Mouse (Mus musculus) megakaryocyte, embryonic 14.5 days (primary cell): ENCODE measurements around the gene Pnpla1. TPM values are rescaled to one million over a fixed set of nuclear protein-coding genes. Genes with fewer than 3 reads are reported as not detected.

Experiments
- H3K27me3 ChIP-seq: replicated peaks from 2 replicates; pipeline ENCODE3; 2012; ENCODE audit warnings: inconsistent platforms
- H3K36me3 ChIP-seq: replicated peaks from 2 replicates; pipeline ENCODE3; 2012; ENCODE audit warnings: low read length, inconsistent platforms, mixed read lengths
- H3K4me1 ChIP-seq: 2 replicates; pipeline ENCODE4 v1.6.1; 2012; ENCODE audit warnings: inconsistent platforms
- H3K4me3 ChIP-seq: replicated peaks from 2 replicates; pipeline ENCODE3; 2012; ENCODE audit warnings: moderate library complexity, mild to moderate bottlenecking, inconsistent platforms
- H3K9me3 ChIP-seq: 2 replicates; pipeline ENCODE4 v1.6.1; 2012; ENCODE audit warnings: inconsistent platforms
- FLI1 ChIP-seq: IDR thresholded peaks from 2 replicates; pipeline ENCODE4 v1.6.1; 2012; ENCODE audit warnings: low read length, inconsistent platforms, mixed read lengths
- GATA1 ChIP-seq: IDR thresholded peaks from 3 replicates; pipeline ENCODE4 v1.6.1; 2012; ENCODE audit warnings: mixed read lengths, low read length, inconsistent platforms, borderline replicate concordance
- polyA plus RNA-seq: library from polyadenylated mRNA; stranded (reverse); fragments of >175 nt; gene quantifications from 2 replicates; pipeline ENCODE4 v1.2.3, GENCODE M21; 2012; ENCODE audit warnings: low replicate concordance; ENCODE audit not compliant: insufficient read depth

Gene Pnpla1
- polyA plus RNA-seq, 1 experiment: 0.10 TPM

- H3K27me3 ChIP-seq: peaks cover 2% of the 10 kb centered on the region
- H3K36me3 ChIP-seq: no peaks in the 10 kb centered on the region
- TF ChIP-seq GATA1: no peak
- TF ChIP-seq FLI1: no peak
- peaks cover 41% of the 10 kb centered on the region for H3K4me1 ChIP-seq
- no peaks in the 10 kb centered on the region for H3K9me3 ChIP-seq
- no peak overlapping the region for H3K4me3 ChIP-seq
Observed at GRCm38 (mm10) chr17:28931436-28932211, 73.4 kb downstream of the Pnpla1 start.

DNA sequence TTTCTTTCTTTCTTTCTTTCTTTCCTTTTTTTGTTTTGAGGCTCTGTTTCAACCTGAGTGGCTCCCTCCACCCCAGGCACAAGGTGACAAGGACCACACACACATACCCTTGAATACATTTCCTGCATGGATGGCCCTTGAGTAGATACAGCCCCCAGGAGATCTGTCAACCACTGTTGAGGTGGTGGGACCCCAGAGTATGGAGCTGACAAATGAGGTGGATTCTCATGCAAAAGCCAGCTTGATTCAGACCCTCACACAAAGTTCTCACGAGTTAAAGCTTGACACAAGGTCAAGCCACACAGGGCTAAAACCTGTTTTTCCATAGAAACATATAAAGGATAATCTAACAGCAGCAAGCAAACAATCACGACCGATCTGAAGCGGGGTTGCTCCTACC, 74.1 kb downstream of the Pnpla1 start:
- TF ChIP-seq GATA1: no peak
- Histone ChIP-seq H3K9me3 (peaks cover 3% of the 10 kb centered on the region; the same call in 1 of the 2 replicates), H3K27me3 (peaks cover 2% of the 10 kb centered on the region), H3K4me3 (no peak overlapping the region), H3K36me3 (no peaks in the 10 kb centered on the region), H3K4me1 (peaks cover 34% of the 10 kb centered on the region)

DNA sequence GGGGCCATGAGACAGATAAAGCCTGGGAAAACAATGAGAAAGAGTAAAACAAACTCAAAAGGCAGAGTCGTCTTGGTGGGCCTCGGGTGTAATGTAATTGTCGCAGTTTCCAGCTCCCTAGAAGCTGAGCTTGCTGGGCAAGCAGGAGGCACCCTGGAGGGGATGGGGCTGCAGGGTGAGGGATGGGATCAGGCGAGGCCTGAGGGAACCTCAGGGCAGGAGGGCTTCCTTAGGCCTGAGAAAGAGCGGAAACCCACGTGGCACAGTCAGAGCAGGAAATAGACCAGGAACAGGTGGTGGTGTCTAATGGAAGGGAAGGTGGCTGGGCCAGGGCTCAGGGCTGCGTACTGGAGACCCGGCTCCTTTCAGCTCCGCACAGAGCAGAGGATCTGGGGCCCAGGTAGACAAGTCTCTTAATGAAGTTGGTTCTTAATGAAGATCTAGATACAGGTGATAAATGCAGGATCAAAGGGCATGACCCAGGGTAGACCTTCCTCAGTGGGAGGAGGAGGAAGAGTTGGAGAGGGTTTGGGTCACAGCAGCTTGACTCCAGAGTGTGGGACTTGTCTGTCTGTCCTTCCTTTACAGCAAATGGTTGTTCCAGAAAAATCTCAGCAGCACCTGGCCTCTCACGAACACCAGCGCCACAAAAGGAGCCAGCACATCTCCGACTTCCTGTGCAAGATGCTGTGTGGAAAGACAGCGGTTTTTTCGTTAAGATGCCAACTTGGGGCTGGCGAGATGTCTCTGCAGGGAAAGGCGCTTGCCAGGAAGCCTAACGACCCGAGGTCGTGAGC, 76.1 kb downstream of the Pnpla1 start:
- Histone ChIP-seq H3K36me3 (no peaks in the 10 kb centered on the region), H3K27me3 (peaks cover 2% of the 10 kb centered on the region), H3K9me3 (peaks cover 3% of the 10 kb centered on the region; the same call in 1 of the 2 replicates), H3K4me1 (peaks cover 24% of the 10 kb centered on the region), H3K4me3 (no peak overlapping the region)
- TF ChIP-seq GATA1: no peak
- no peak for TF ChIP-seq FLI1

GRCm38 (mm10) chr17:28936133-28936532, 77.9 kb downstream of the Pnpla1 start:
- H3K36me3 ChIP-seq: no peaks in the 10 kb centered on the region
- H3K4me3 ChIP-seq: no peak overlapping the region
- peaks cover 2% of the 10 kb centered on the region for H3K27me3 ChIP-seq
- peaks cover 7% of the 10 kb centered on the region; the same call in 1 of the 2 replicates for H3K9me3 ChIP-seq
- H3K4me1 ChIP-seq: peaks cover 7% of the 10 kb centered on the region
- no peak for TF ChIP-seq FLI1
- no peak for TF ChIP-seq GATA1

DNA sequence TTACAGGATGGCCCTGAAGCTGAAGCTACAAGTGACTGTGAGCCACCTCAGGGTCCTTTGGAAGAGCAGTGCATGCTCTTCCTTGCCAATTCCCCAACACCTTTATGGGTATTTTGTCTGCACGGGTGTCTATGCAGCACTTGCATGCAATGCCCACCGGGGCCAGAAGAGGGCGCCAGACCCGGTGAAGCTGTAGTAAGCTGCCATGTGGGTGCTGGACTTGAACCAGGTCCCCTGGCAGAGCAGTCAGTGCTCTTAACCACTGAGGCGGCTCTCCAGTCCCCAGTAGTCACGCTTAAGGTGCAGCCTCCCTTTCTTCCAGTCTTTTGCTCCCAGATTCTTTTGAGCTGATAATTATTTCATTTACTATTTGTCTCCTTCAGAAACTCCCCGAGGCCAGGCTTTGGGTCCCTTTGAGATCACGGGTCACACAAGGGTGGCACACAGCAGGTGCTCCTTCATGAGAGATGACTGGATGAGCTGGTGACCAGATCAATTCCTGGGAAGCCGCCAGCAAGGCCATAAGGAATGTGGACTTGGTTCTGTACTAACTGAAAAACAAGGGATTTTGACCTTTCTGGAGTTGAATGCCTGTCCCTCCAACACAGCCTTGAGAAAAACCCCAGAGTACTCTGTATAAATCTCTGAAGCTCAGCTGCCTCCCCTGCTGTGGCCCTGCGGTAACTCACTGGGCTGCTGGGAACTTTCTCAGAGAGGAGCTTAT, 78.6 kb downstream of the Pnpla1 start:
- H3K9me3 ChIP-seq: peaks cover 14% of the 10 kb centered on the region
- peaks cover 2% of the 10 kb centered on the region for H3K27me3 ChIP-seq
- no peak overlapping the region for H3K4me3 ChIP-seq
- no peaks in the 10 kb centered on the region for H3K36me3 ChIP-seq
- TF ChIP-seq GATA1: no peak
- TF ChIP-seq FLI1: no peak
- peaks cover 1% of the 10 kb centered on the region for H3K4me1 ChIP-seq

Other genes starting within 250 kb of the Pnpla1 start
- 5.0 and 32.1 TPM in 2 replicates for gene Srpk1, start 235.7 kb upstream of the Pnpla1 start, polyA plus RNA-seq
- gene Slc26a8, start 168.2 kb upstream of the Pnpla1 start, polyA plus RNA-seq: 1.2 and 1.4 TPM in 2 replicates
- gene Mapk14, start 167.1 kb upstream of the Pnpla1 start, polyA plus RNA-seq: 23.4 and 34.8 TPM in 2 replicates
- gene AC170998.1, start 132.3 kb upstream of the Pnpla1 start, polyA plus RNA-seq: not detected in 2 replicates
- gene Mapk13, start 89.1 kb upstream of the Pnpla1 start, polyA plus RNA-seq: 0.50 TPM in 1 of 2 replicates, not detected in the other
- gene Brpf3, start 57.3 kb upstream of the Pnpla1 start, polyA plus RNA-seq: 8.8 and 9.5 TPM in 2 replicates
- gene 4930539E08Rik, start 56.9 kb downstream of the Pnpla1 start, polyA plus RNA-seq: not detected in 2 replicates
- not detected in 2 replicates for gene Pxt1, start 85.4 kb downstream of the Pnpla1 start, polyA plus RNA-seq
- gene Kctd20, start 93.5 kb downstream of the Pnpla1 start, polyA plus RNA-seq: 27.8 and 60.1 TPM in 2 replicates
- 32.2 and 64.5 TPM in 2 replicates for gene Stk38, start 149.6 kb downstream of the Pnpla1 start, polyA plus RNA-seq
- gene Srsf3, start 174.2 kb downstream of the Pnpla1 start, polyA plus RNA-seq: 27.5 and 103 TPM in 2 replicates
- gene Cdkn1a, start 232.6 kb downstream of the Pnpla1 start, polyA plus RNA-seq: 228 and 253 TPM in 2 replicates